Mouse (Mus musculus): ENCODE measurements around the gene Fv1. TPM values are rescaled to one million over a fixed set of nuclear protein-coding genes. Genes with fewer than 3 reads are reported as not detected.
A peak's percentile ranks its signal among the peaks of the same experiment; 100 is the strongest.

Fv1 gene
- total RNA-seq, 1 experiment from 2014 or later: 18.2 TPM

GRCm38 (mm10) chr4:147909486-147909885 is 40.7 kb downstream of the Fv1 start:
- no peak for ATAC-seq (replicated peaks in 1 of 2; ENCODE audit: insufficient read depth in 1 of 2, low FRiP score in 2 of 2, low TSS enrichment in 1 of 2, low read depth in 1 of 2, poor library complexity in 2 of 2, severe bottlenecking in 2 of 2)

DNA sequence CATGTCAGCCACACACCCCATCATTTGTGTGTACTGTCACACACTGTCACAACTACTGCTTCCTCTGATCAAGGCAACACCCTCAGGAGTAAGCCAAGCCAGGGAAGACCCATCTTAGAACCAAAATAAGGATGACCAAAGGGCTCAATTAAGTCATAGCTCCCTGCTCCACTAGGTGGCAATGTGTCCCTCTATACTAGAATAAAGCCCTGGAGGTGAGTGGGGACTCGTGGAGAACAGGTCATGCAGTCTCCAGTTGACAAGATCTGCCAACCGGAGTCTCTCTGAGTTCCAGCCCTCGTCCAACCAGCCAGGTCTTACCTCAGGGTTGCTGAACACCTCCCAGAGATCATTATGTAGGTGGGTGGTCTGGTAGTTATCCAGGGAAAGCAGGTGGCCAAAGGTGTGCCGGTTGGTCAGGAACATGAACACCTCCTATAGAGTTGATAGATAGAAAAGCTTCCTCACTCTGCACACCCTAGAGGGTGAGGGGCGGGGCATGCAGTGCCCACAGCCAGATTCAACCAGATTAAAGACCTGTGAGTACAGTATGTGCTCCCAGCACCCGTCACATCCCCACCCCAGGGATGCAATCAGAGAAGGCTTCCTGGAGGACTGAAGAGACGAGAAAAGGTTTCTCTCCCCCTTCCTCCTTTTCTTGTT is 49.8 kb downstream of the Fv1 start:
- ATAC-seq (replicated peaks in 1 of 2; ENCODE audit: insufficient read depth in 1 of 2, low FRiP score in 2 of 2, low TSS enrichment in 1 of 2, low read depth in 1 of 2, poor library complexity in 2 of 2, severe bottlenecking in 2 of 2): peak; percentile 74 to 89

Other genes starting within 250 kb of the Fv1 start
- 7.6 and 13.1 TPM in 2 replicates for gene Zfp979, start 226.5 kb upstream of the Fv1 start, total RNA-seq (2017)
- 0.69 and 1.0 TPM in 2 replicates for gene Zfp534, start 166.4 kb upstream of the Fv1 start, total RNA-seq (2017)
- 42.7 and 60.9 TPM in 2 replicates for gene Zfp984, start 59.2 kb upstream of the Fv1 start, total RNA-seq (2017)
- 12.8 and 16.1 TPM in 2 replicates for gene Zfp933, start 20.6 kb upstream of the Fv1 start, total RNA-seq (2017)
- 29.5 and 39.4 TPM in 2 replicates for gene Miip, start 163 bp upstream of the Fv1 start, total RNA-seq (2017)
- 27.5 and 29.5 TPM in 2 replicates for gene Mfn2, start 35.7 kb downstream of the Fv1 start, total RNA-seq (2017)
- gene Plod1, start 67.8 kb downstream of the Fv1 start, total RNA-seq (2017): 10.5 and 11.4 TPM in 2 replicates
- 25.0 and 31.0 TPM in 2 replicates for gene 2510039O18Rik, start 71.9 kb downstream of the Fv1 start, total RNA-seq (2017)
- not detected in 2 replicates for gene Nppb, start 116.8 kb downstream of the Fv1 start, total RNA-seq (2017)
- not detected in 2 replicates for gene Nppa, start 131.7 kb downstream of the Fv1 start, total RNA-seq (2017)
- gene Clcn6, start 169.8 kb downstream of the Fv1 start, total RNA-seq (2017): 4.3 TPM in 2 replicates
- 4.1 and 11.3 TPM in 2 replicates for gene Mthfr, start 170.1 kb downstream of the Fv1 start, total RNA-seq (2017)
- gene Agtrap, start 219.1 kb downstream of the Fv1 start, total RNA-seq (2017): 42.2 and 44.9 TPM in 2 replicates

All from hematopoietic stem cell, adult 5-6 weeks (primary cell).